Mouse (Mus musculus) adrenal gland, postnatal 25 days (tissue): ENCODE data around the gene Il15ra. TPM values are rescaled to one million over a fixed set of nuclear protein-coding genes. Genes with fewer than 3 reads are reported as not detected.

Experiments
- DNase-seq: peaks from one replicate; pipeline ENCODE4 v3.0.0; 2021; ENCODE audit warnings: mixed read lengths
- total RNA-seq: library from RNA; stranded (reverse); gene quantifications from 2 replicates; pipeline ENCODE4 v1.2.3, GENCODE M21; 2021

Gene Il15ra
- total RNA-seq, 1 experiment from 2014 or later = 16.3 TPM

GRCm38 (mm10) chr2:11708538-11708937 is 3.4 kb downstream of the Il15ra start:
- DNase-seq = no peak

GRCm38 (mm10) chr2:11710101-11710500 is 5.0 kb downstream of the Il15ra start:
- DNase-seq = peak; percentile 39

- DNase-seq = no peak
These were observed 7.4 kb downstream of the Il15ra start for GRCm38 (mm10) chr2:11712483-11712990.

GRCm38 (mm10) chr2:11713021-11713420 is 7.9 kb downstream of the Il15ra start:
- no peak for DNase-seq

GRCm38 (mm10) chr2:11714535-11714934 is 9.4 kb downstream of the Il15ra start:
- no peak for DNase-seq

- no peak for DNase-seq
These were observed 13.5 kb downstream of the Il15ra start for GRCm38 (mm10) chr2:11718573-11718972.

- DNase-seq = no peak
These were observed 17.5 kb downstream of the Il15ra start for GRCm38 (mm10) chr2:11722564-11722963.

- DNase-seq = no peak
These were observed 22.5 kb downstream of the Il15ra start for GRCm38 (mm10) chr2:11727574-11727973.

- no peak for DNase-seq
These were observed 24.0 kb downstream of the Il15ra start for GRCm38 (mm10) chr2:11729091-11729490.

GRCm38 (mm10) chr2:11732978-11733377 is 27.9 kb downstream of the Il15ra start:
- no peak for DNase-seq

- DNase-seq = no peak
These were observed 30.8 kb downstream of the Il15ra start for GRCm38 (mm10) chr2:11735853-11736252.

- no peak for DNase-seq
These were observed 33.7 kb downstream of the Il15ra start for GRCm38 (mm10) chr2:11738794-11739193.

- no peak for DNase-seq
These were observed 34.5 kb downstream of the Il15ra start for GRCm38 (mm10) chr2:11739516-11740051.

GRCm38 (mm10) chr2:11762541-11762940 is 57.5 kb downstream of the Il15ra start:
- no peak for DNase-seq

GRCm38 (mm10) chr2:11765694-11766093 is 60.6 kb downstream of the Il15ra start:
- DNase-seq = no peak

- DNase-seq = no peak
These were observed 61.5 kb downstream of the Il15ra start for GRCm38 (mm10) chr2:11766485-11767160.

- DNase-seq = peak; percentile 22
These were observed 62.1 kb downstream of the Il15ra start for GRCm38 (mm10) chr2:11767161-11767545.

GRCm38 (mm10) chr2:11771701-11772100 is 66.6 kb downstream of the Il15ra start:
- DNase-seq = no peak

- no peak for DNase-seq
These were observed 67.3 kb downstream of the Il15ra start for GRCm38 (mm10) chr2:11772401-11772800.

- DNase-seq = no peak
These were observed 69.3 kb downstream of the Il15ra start for GRCm38 (mm10) chr2:11774426-11774825.

GRCm38 (mm10) chr2:11775121-11775520 is 70.0 kb downstream of the Il15ra start:
- DNase-seq = no peak

- no peak for DNase-seq
These were observed 71.3 kb downstream of the Il15ra start for GRCm38 (mm10) chr2:11776415-11776814.

- DNase-seq = peak; percentile 100
These were observed 72.3 kb downstream of the Il15ra start, which contains the start of the genes Fbh1 and Ankrd16 for GRCm38 (mm10) chr2:11777091-11778068. Gene Fbh1 (minus strand): TSS chr2:11777582. Gene Ankrd16 (plus strand): TSS chr2:11777876.
